Mouse (Mus musculus) embryonic stem cell, embryonic (primary cell): ENCODE data around the gene C330007P06Rik.

Source experiments
- CTCF ChIA-PET, 4 experiments: fragments of 300-600 bp in 2 of 4; fragments of 350-600 bp in 2 of 4; sonication (Branson Sonifier 250); formaldehyde crosslinking; loops; one replicate each; lab custom pipeline; 2022; ENCODE audit warnings: inconsistent platforms in 2 of 4; lab: Charles Lee
- POLR2A ChIA-PET, 4 experiments: fragments of 300-600 bp in 2 of 4; fragments of 350-600 bp in 2 of 4; sonication (Branson Sonifier 250); formaldehyde crosslinking; loops; one replicate each; lab custom pipeline; 2022; ENCODE audit warnings: antibody characterized with exemption in 4 of 4, inconsistent platforms in 1 of 4; lab: Charles Lee

C330007P06Rik gene

GRCm38 (mm10) chrX:36815439-36815838, 58.5 kb downstream of the C330007P06Rik start:
- ChIA-PET CTCF (no interaction called here), POLR2A (interaction anchor here in 3 of 4 experiments (0.9 to 5.8 kb wide), 15 partner anchors 9 to 295 kb away, joined by 3 to 52 read pairs (median 5); partner anchors contain the start of genes Slc25a5 (in 3 of the 3), Pgrmc1 (in 1 of the 3), Rpl39 (in 1 of the 3) and Upf3b (in 1 of the 3))

DNA sequence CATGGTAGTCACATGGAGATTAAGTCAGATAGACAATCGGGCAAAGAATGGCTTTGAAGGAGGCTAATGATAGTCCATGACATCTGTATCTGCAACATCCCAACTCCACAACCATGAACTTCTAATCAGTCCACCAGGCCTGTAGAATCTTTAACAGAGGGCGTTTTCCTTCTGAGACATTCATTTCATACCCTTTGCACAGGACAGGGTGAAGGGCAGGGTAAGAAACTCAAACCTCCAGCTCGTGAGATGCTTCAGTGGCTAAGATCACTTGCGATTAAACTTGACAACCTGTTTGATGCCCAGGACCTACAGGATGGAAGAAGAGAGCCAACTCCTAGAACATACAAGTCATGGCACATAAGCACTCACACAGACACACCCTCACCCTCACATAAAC, 58.9 kb downstream of the C330007P06Rik start:
- CTCF ChIA-PET, result interaction anchor here in 1 of 4 experiments (1.3 kb wide), 1 partner anchor 19 kb away, joined by 3 read pairs; no protein-coding TSS in a partner anchor
- POLR2A ChIA-PET, result interaction anchor here in 3 of 4 experiments (0.9 to 5.8 kb wide), 14 partner anchors 9 to 270 kb away, joined by 3 to 52 read pairs (median 4); partner anchors contain the start of genes Slc25a5 (in 3 of the 3), Pgrmc1 (in 1 of the 3) and Rpl39 (in 1 of the 3)

DNA sequence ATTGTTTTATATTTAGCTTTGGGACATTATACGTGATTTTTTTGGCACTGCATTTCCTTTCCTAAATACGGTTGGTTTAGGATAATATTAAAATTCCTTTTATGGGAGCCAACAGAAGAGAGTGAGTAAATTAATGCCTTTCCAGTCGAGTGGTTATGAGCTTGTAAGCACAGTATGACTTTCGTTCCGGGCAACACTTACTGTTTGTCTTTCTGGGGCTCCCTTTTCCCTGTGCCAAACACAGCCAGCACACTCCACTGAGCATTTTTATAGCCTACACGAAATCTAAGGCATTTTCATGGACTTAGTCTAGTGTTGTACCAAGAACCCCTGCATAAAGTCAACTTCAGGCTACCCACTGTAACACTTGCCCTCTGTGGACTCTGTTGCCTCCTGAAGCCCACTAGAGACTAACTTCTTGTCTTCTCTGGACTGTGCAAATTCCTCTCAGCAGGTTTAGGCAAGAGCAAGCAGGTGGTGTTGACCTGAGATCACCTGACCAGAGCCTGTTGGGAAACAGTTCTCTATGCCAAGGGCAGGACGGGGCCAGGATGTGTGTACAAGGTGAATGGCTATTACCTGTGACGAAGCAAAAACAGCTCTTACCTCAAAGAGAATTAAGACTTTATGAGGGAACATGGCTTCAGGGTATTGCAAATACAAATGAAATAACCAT, 59.6 kb downstream of the C330007P06Rik start:
- CTCF ChIA-PET, result interaction anchor here in 1 of 4 experiments (1.3 kb wide), 1 partner anchor 18 kb away, joined by 3 read pairs; no protein-coding TSS in a partner anchor
- POLR2A ChIA-PET, result interaction anchor here in 3 of 4 experiments (0.7 to 5.8 kb wide), 12 partner anchors 8 to 1341 kb away, joined by 3 to 52 read pairs (median 4); partner anchors contain the start of genes Slc25a5 (in 2 of the 3) and Pgrmc1 (in 1 of the 3)

- ChIA-PET POLR2A (no interaction called here), CTCF (no interaction called here)
Observed at GRCm38 (mm10) chrX:36811377-36811776, 62.5 kb downstream of the C330007P06Rik start.

DNA sequence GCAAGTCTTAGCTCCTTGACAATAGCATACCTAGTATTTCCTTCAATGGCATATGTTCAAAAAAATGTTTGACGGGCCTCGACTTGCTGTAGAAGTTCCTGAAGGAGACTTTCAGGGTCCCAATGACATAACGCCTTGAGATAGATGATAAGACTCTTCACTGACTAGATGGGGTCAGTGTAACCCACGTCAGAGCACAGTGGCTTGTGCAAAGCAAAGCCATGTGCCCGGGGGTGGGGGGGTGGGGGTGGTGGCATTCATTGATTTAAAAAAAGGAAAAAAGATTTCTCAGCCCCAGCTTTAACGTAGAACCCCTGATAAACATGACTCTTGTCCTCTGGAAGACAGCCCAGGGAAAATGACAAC, 65.6 kb downstream of the C330007P06Rik start:
- CTCF ChIA-PET, result no interaction called here
- POLR2A ChIA-PET, result interaction anchor here in 2 of 4 experiments (0.8 to 1.3 kb wide), 4 partner anchors 9 to 13 kb away, joined by 3 to 6 read pairs (median 4); no protein-coding TSS in a partner anchor

- ChIA-PET POLR2A (interaction anchor here in 3 of 4 experiments (0.5 to 5.0 kb wide), 10 partner anchors 8 to 277 kb away, joined by 3 to 69 read pairs (median 7); partner anchors contain the start of genes Slc25a5 (in 2 of the 3) and Rpl39 (in 1 of the 3)), CTCF (no interaction called here)
Observed at GRCm38 (mm10) chrX:36807360-36808317, 66.3 kb downstream of the C330007P06Rik start.

DNA sequence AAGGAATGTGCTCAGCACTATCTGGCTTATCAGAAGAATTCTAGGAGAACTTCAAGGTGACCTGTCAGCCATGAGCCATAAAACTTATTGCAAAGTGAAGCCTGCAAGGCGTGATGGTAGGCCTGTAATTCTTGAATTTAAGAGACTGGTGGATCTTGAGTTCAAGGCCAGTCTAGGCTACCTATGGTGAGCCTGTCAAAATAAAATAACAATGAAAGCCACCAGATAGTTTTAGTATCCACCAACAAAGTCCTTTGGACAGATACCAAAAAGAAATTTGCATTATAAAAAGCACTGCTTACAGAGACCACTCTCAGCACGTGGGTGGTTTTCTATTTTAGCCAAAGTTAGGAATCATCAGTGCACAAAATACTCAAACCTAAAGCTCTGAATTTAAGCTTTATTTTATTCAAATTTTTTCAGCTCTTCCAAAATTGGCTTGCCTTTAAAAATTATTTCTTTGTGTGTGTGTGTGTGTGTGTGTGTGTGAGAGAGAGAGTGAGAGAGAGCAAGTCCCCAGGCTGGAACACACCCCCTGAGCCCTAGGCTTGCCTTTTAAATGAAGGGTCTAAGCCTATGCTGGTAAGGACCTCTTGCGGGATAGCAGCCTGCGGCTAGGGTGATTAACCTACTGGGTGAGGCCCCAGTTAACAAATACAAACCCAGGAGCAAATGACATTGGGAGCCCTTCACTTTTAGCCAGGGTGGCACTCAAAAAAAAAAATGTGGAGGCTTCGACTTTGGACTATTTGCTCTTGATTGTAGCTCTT, 68.3 kb downstream of the C330007P06Rik start:
- POLR2A ChIA-PET, result interaction anchor here (0.6 to 5.0 kb wide), 21 partner anchors 9 to 477 kb away, joined by 3 to 69 read pairs (median 5); partner anchors contain the start of genes Slc25a5 (in 3 of the 4) and Rpl39 (in 2 of the 4)

GRCm38 (mm10) chrX:36804196-36804595, 69.7 kb downstream of the C330007P06Rik start:
- ChIA-PET POLR2A (interaction anchor here in 3 of 4 experiments (0.6 to 5.0 kb wide), 6 partner anchors 8 to 41 kb away, joined by 3 to 69 read pairs (median 26); partner anchors contain the start of gene Slc25a5 (in 2 of the 3)), CTCF (no interaction called here)

More for the DNA sequence above, 68.3 kb downstream of the C330007P06Rik start:
- CTCF ChIA-PET, result interaction anchor here in 3 of 4 experiments (0.7 to 1.0 kb wide), 3 partner anchors 9 to 23 kb away, joined by 3 read pairs; no protein-coding TSS in a partner anchor

DNA sequence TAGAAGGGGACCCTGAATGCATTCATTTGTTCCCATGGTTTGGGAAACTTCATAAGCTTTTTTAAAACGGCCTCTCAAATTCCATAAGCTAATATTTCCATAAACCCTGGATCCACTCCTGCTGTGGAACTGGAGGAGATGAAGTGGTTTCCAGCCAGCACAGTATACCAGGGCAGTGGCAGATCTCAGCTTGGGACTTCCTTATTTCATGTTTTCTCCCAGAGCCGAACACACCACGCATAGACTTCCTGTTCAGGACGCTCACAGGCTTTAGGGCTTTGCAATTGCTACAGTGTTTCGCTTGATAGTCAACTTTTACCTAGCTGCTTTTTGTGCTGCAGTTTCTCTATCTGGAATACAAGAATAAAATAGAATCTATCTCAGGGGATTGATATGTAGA, 70.7 kb downstream of the C330007P06Rik start:
- POLR2A ChIA-PET, result interaction anchor here in 3 of 4 experiments (0.6 to 5.0 kb wide), 11 partner anchors 7 to 602 kb away, joined by 3 to 69 read pairs (median 3); partner anchors contain the start of gene Slc25a5 (in 1 of the 3)
- CTCF ChIA-PET, result interaction anchor here in 1 of 4 experiments (0.6 kb wide), 1 partner anchor 39 kb away, joined by 3 read pairs; no protein-coding TSS in a partner anchor

DNA sequence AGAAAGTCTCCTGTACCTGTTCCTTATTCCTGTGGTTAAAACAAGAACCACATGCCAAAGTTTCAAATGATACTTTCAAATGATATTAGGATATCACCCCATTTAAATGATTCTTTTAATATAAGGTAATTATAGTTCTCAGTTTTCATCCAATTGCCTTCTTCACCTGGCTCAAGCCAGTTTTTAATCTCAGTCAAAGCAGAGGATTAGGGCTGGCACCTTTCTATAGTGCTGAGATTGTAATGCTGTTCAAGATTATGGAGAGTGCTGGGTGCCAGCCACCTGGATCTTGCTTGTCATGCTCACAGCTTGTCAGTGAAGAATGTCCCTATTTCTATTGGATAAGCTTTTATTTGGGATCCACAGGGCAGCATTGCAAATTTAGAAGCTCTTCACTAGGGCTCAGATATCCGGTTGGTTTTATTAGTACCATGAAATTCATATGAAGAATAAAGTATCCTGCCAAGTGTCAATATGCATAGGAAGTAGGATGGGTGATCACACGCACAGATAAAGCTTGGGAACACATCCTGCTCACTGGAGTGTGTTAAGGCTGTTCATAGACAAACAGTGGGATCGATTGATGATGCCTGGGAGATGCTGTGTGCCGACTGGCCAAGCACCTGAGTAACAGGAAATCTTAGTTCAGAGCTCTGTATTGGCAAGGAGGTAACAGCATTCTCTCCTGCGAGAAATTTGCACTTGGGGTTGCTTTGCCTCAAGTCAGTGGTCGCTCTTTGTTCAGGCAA, 74.6 kb downstream of the C330007P06Rik start:
- ChIA-PET CTCF (no interaction called here), POLR2A (interaction anchor here in 3 of 4 experiments (0.6 to 2.3 kb wide), 12 partner anchors 14 to 286 kb away, joined by 3 to 13 read pairs (median 4); partner anchors contain the start of gene Rpl39 (in 2 of the 3))

GRCm38 (mm10) chrX:36796734-36797133, 77.2 kb downstream of the C330007P06Rik start:
- POLR2A ChIA-PET, result interaction anchor here (0.7 to 5.6 kb wide), 24 partner anchors 8 to 314 kb away, joined by 3 to 69 read pairs (median 6); partner anchors contain the start of genes Rpl39 (in 3 of the 4), Akap17b (in 2 of the 4) and Pgrmc1 (in 1 of the 4)
- CTCF ChIA-PET, result interaction anchor here in 3 of 4 experiments (0.6 to 1.7 kb wide), 6 partner anchors 9 to 151 kb away, joined by 3 to 5 read pairs (median 3); partner anchors contain the start of gene Akap17b (in 1 of the 3)

DNA sequence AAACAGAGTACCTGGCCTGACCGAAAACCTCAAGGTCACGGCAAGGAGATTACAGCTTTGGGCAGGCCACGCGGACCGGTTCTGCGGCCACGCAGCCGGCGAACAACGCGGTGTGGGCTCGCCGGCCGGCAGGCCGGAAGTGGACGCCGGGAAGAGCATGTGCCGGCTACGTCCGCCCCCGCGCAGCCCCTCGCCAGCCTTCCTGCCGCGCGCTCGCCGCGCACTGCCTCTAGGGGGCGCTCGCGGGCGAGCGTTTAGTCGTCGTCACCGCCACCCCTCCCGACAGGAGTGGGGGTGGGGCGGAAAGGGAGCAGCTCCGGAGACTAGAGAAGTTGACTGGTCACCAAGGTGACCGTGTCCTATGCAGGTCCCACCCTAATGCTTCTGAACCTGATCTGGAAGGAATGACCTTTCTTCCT, 77.7 kb downstream of the C330007P06Rik start:
- ChIA-PET POLR2A (interaction anchor here in 3 of 4 experiments (0.7 to 5.6 kb wide), 33 partner anchors 9 to 315 kb away, joined by 3 to 69 read pairs (median 6); partner anchors contain the start of genes Rpl39 (in 3 of the 3), Akap17b (in 2 of the 3) and Pgrmc1 (in 1 of the 3)), CTCF (interaction anchor here (0.6 to 1.7 kb wide), 10 partner anchors 9 to 151 kb away, joined by 3 to 5 read pairs (median 3); partner anchors contain the start of gene Akap17b (in 1 of the 4))

DNA sequence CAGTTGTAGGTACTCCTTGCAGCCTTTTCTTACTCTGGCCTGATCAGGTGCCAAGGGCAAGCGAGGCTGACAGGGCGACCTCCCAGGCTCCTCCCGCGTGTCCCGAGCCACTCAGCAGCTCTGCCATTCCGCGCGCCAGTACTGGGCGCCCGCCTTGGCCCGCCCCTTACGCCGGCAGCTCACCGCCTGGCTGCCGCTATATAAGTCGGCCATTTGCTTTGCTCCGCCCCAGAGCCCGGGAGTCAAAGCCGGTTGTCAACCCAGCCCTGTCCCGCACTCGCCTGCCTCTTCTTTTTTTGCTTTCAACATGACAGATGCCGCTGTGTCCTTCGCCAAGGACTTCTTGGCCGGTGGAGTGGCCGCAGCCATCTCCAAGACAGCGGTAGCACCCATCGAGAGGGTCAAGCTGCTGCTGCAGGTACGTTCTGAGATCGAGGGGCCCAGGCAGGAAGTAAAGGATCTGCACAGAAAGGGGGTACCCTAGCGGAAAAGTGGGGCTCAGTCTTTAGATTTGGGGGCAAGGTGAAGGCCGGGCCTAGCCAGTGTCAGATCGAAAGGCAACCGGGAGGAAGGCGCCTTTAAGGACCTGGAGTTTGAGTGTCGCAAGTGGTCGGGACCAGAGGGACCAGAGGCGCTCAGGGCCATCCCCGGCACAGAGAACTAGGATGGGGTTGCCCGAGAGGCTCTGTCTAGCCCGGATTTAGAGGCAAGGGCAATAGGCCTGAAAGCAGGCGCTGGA, 78.3 kb downstream of the C330007P06Rik start, which contains the start of gene Slc25a5:
Gene Slc25a5 (plus strand): TSS at position 228 of the 739 bp plus-strand sequence.
- POLR2A ChIA-PET, result interaction anchor here (0.6 to 5.6 kb wide), 73 partner anchors 9 to 314 kb away, joined by 3 to 69 read pairs (median 4); partner anchors contain the start of genes Pgrmc1 (in 3 of the 4), Rpl39 (in 3 of the 4), Akap17b (in 2 of the 4) and Nkrf (in 1 of the 4)
- CTCF ChIA-PET, result interaction anchor here in 3 of 4 experiments (0.6 to 1.7 kb wide), 9 partner anchors 19 to 198 kb away, joined by 3 to 5 read pairs (median 3); partner anchors contain the start of genes Akap17b (in 1 of the 3) and Pgrmc1 (in 1 of the 3)

DNA sequence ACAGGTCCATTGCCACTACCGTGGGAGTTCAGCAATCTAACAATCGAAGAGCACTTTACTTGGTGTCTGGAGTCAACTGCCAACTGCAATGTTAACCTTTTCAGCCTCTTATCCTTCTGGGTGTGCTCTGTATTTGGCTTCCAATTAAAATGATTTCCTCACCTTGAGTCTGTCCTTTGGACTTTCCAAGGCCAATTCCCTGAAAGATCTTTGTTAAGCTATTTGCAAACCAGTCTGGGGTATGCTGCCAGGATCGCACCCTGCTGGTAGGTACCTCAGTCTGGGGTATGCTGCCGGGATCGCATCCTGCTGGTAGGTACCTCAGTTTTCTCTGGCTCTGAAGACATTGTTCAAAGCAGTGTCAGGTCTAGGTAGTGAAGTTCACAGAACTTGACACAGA, 79.3 kb downstream of the C330007P06Rik start:
- ChIA-PET CTCF (interaction anchor here in 1 of 4 experiments (1.3 kb wide), 1 partner anchor 197 kb away, joined by 3 read pairs; the partner anchor contains the start of gene Pgrmc1), POLR2A (interaction anchor here (1.0 to 5.6 kb wide), 18 partner anchors 9 to 286 kb away, joined by 3 to 69 read pairs (median 6); partner anchors contain the start of genes Akap17b (in 1 of the 4) and Pgrmc1 (in 1 of the 4))
